Mouse (Mus musculus) G1E-ER4 (cell line): Measurements from ENCODE around the gene Tcfl5. TPM values are rescaled to one million over a fixed set of nuclear protein-coding genes. Genes with fewer than 3 reads are reported as not detected.

Source experiments
- GATA1 ChIP-seq: IDR thresholded peaks from one replicate; pipeline ENCODE4 v1.8.0; 2012; ENCODE audit warnings: low read length, inconsistent platforms
- polyA plus RNA-seq: library from polyadenylated mRNA; stranded (reverse); fragments of >175 nt; gene quantifications from 2 replicates; pipeline ENCODE4 v1.2.3, GENCODE M21; 2012

Gene Tcfl5
- polyA plus RNA-seq: not detected in 2 replicates

DNA sequence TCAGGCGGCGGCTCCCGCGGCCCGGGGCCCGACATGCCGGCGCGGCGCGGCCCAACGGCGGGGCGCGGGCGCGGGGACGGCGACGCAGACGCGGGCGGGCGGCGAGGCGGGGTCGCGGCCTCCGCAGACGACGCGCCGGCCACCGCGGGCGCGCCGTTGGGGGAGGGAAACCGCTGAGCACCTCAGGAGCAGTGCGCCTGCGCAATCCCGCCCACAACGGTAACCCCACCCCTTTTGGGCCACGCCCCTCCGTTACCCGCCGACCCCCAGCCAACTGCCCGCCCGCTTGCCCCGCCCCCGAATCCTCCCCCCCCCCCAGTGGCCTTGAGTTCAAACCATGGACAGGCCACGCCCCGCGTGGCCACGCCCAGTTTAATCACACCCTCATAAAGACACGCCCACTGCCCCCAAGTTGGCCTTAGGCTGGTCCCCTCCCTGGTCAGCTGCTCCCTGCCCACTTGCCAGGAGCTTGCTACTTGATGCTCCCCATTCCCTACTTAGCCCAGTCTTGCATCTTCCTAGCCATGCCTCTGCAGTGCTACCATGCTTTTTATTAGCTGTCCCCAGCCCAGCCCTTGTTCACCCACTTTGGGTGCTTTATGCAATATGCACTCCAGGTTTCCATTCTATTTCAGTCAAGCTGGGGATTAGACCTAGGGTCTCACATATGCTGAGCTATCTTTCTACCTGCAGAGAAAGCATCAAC lies at the start of gene Tcfl5:
Tcfl5 (minus strand) TSS at position 154 of the 706 bp plus-strand sequence.
- TF ChIP-seq GATA1: no peak

GRCm38 (mm10) chr2:180689841-180690240 lies 47.3 kb upstream of the Tcfl5 start:
- TF ChIP-seq GATA1: no peak

DNA sequence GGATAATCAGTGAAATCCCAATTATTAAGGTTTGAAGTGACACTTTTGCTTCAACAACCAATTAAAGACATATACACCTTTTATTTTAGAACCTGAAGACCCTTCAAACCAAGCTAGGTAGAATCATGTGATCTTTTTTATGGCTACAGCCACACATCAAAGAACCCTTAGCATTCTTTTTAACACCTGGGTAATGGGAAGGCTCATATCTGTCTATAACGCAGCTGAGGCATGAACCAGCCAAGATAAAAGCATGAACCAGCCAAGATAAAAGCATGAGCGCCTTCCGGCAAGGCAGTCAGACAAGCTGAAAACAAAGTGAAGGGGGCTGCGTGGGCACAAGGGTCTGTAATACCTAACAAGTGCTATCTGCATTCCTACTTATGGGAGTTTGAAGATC lies 41.5 kb upstream of the Tcfl5 start:
- TF ChIP-seq GATA1: no peak

GRCm38 (mm10) chr2:180683524-180683923 lies 41.0 kb upstream of the Tcfl5 start:
- TF ChIP-seq GATA1: no peak

DNA sequence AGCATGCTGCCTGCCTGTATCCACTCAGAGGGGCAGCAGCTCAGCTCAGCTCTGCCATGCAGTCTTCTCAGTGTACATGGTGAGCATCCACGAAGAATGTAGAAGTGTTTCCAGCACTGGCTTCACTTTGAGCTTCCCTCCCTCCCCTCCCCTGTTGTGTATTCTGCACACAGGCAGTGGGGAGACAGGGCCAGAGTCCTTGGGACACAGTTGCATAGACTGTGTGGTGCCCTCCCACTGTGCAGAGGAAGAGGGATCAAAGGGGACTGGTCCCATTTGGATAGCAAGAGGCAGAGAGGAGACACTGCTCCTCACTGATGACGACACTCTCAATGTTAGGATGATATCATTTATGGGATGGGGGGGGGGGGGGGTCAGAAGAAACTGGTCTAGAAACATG lies 38.7 kb upstream of the Tcfl5 start:
- TF ChIP-seq GATA1: no peak

GRCm38 (mm10) chr2:180678609-180679140 lies 36.2 kb upstream of the Tcfl5 start:
- no peak for TF ChIP-seq GATA1

DNA sequence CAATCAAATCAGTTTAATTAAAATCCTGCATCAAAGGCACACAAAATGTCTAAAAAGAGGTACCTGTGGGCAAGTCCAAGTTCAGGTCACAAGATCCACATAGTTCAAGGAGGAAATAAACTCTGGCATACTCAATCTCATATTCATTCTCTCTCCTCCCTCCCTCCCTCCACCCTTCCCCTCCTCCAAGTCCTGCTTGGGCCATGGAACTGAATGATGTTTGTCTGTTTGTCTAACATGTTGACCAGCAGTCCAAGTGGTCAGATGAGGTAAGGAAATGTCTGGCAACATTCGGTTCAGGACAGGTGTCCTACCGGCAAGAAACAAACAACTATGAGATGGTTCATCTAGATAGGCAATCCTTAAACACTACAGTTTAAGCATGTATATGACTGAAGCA lies 34.2 kb upstream of the Tcfl5 start:
- no peak for TF ChIP-seq GATA1

- TF ChIP-seq GATA1: no peak
Measured at GRCm38 (mm10) chr2:180662008-180662407, 19.5 kb upstream of the Tcfl5 start.

DNA sequence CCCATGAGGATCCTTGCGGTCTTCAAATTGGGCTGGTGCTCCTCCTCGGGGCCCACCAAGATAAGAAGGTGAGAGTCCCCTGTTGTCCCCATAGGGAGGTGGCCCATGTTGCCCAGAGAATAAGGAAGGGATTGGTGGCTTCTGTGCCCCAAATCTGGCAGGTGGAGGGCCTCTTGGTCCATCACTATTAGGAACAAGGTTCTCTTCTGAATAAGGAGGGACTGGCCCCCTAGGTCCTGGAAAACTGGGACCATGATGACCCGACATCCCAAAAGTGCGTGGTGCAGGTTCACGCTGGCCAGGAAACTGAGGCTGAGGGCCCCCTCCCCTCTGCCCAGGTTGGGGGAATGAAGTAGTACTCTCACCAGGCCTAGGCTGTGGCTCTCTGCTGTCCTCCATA lies 18.0 kb upstream of the Tcfl5 start:
- no peak for TF ChIP-seq GATA1

DNA sequence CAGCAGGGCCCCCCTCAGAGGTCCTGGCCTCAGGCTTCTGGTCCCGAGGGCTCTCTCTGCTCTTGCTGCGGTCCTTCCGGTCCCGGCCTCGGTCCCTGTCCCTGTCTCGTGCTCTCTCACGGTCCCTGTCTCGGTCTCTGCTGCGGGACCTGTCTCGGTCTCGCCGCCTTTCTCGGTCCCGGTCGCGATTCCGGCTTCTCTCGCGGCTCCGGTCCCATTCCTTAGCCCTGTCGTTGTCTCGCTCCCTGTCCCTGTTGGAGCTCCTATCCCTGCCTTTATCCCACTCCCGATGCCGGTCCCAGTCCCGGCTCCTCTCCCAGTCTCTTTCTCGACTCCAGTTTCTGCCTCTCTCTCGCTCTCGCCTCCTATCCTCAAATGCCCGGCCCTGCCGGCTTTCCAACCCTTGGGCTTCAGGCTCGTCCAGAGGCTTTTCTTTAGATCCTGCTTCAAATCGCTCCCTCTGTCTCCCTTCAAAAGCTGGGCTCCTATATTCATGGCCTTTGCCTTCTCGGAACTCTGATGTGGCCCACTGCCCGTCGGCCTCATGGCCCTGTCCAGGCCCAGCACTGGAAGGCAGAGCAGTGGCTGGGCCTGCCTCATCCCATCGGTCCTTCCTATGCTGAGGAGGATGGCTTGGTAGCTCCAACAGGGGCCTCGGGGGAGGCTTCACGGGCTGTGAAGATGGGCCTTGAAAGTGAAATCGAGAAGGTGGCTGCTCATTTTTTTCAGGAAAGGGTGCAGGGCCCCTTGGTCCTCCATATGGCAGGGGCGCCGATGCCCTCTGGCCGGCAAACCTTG lies 17.0 kb upstream of the Tcfl5 start:
- TF ChIP-seq GATA1: no peak

DNA sequence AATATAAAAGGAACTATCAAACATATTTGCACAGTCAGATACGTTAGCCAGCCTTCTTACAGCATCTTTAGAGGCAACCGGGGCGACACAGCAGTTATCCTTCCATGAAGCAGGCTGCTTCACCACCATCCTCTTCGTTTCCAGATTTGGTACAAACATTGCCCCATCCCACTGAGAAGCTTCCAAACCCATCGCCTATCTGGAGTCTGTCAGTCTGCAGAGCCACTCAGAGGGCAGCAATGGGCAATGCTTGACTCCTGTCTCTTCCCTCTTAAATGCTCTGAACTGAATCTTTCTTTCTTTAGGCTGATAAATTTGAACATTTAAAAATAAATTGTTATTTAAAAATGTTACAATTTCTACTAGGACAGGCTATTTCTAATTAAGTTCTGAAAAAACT lies 15.9 kb upstream of the Tcfl5 start:
- TF ChIP-seq GATA1: no peak

DNA sequence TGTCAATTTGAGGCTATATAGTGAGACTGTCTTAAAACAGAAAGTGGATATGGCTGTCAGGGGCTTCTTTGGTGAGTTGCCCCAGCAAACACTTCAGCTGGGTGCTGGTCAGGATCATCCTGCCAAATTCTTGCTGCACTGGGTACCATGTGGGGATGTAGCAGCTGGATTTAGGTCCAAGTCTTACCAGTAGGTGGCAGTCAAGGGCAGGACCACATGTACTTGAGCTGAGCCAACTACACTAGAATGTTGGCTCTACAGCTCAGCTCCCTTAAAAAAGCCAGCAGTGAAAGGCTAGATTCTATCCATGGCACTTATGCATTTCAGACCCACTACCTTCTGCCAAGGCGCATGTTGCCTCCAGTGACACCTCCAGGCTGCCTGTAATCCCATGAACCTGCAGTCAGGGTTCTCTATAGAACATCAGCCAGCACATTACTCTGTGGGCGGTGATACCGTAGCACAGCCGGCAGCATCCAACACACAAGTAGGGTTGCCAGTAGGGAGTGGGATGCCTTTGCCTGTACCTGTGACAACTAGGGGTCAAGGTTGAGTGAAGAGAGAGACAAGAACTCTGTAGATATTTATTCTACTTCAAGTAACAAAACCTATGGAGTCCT lies 15.0 kb upstream of the Tcfl5 start:
- TF ChIP-seq GATA1: no peak

DNA sequence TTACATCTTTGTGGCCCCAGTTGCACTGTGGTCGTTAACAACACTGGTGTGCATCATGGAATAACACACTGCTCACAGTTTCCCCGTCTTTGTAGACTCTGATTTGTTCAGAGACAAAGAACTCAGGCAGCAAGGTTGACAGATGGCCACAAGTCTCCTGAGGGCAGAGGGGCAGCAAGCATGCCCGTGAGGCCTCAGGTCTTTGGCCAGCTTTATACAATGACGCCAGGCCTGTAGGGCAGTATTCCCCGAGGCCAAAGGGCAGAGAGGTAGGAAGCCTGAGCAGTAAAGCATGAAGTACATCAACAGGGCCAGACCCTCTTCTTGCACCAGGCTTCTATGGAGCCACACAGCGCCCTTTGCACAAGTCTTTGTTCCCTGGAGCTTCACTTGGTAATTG lies 12.6 kb upstream of the Tcfl5 start:
- no peak for TF ChIP-seq GATA1

DNA sequence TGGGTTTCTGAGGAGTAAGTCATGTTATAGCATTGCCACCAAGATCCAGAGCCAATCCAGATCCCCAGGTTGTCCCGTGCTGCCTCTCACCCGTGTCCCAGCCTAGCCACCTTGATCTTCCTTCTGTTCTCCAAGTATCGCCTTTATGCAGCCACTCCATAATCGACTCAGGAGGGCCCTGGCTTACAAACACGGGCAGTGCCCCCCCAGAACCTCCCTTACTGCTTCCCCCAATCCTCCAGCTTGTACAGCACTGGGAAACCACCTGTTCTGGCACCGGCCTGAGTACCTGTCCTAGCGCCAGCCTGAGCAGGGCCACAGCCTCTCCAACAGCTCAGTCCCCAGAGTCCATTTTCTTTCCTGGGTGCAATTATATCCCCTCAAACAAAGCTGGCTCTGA lies 12.2 kb upstream of the Tcfl5 start:
- no peak for TF ChIP-seq GATA1

DNA sequence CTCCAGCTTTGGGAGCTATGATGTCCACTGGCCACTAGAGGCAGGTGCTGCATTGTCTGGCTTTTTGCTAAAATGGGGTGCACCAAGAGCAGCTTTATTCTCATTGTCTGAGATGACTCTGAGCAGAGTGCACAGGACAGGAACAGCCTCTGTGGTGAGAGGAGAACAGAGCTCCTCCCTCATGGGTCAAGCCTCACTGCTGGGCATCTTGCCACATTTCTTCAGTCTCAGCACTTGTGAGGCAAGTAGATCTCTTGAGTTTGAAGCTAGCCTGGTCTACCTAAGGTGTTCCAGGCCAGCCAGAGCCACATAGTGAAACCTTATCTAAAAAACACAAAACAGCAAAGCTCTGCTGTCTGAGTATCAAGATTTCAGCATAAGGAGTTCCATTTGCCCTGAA lies 4.3 kb upstream of the Tcfl5 start:
- no peak for TF ChIP-seq GATA1

DNA sequence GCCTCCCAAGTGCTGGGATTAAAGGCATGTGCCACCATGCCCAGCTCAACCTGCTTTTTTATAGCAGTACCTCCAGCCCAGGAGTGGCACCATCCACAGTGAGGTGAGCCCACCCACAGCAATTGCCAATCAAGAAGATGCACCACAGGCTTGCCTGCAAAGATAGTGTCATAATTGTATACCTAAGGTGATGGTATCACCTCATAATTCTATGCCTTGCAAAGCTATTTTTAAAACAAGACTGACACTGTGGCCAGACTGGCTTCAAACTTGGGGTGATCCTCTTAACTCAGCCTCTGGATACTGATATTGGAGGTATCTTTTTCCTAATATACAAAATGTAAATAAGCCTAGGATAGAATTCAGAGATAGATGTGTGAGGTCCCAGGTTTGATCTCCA lies 1.1 kb upstream of the Tcfl5 start:
- no peak for TF ChIP-seq GATA1
